Mouse (Mus musculus): ENCODE measurements around the gene Ttc23. TPM values are rescaled to one million over a fixed set of nuclear protein-coding genes. Genes with fewer than 3 reads are reported as not detected.

The Ttc23 gene
- polyA plus RNA-seq, 1 experiment: 2.2 TPM

DNA sequence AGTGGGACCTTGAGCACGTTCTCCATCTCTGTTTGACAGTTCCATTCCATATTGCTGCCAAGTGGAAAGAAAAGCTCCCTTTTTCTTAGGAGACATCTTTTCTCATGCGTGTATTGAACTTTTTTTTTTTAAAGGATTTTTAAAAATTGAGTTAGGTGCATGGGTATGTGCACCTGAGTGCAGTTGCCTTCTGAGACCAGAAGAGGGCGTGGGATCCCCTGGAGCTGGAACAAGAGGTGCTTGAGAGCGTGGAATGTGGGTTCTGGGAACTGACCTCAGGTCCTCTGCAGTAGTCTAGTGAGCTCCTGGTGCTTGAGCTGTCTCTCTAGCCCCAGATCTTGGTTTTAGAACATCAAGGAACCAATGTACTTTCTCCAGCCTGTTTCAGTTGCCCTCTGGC is 10.9 kb downstream of the Ttc23 start:
- no peak overlapping the region for H3K27ac ChIP-seq (ENCODE audit: insufficient read depth, low read depth, low read length)
- no peaks in the 10 kb centered on the region for H3K27me3 ChIP-seq (ENCODE audit: control insufficient read depth, insufficient read depth, low read length)
- no peaks in the 10 kb centered on the region; the same call in 1 of the 2 replicates for H3K4me1 ChIP-seq (ENCODE audit: control insufficient read depth, insufficient read depth, insufficient read length, low read length)
- TF ChIP-seq CTCF (IDR thresholded peaks at IDR 0.05; ENCODE audit: extremely low read depth, insufficient read length, insufficient replicate concordance, low read depth, low read length) (no peak), POLR2A (IDR thresholded peaks at IDR 0.05; ENCODE audit: low read depth, low read length) (no peak)
- 84% methylated on average over 4 of the region's 4 CpGs for WGBS
- H3K36me3 ChIP-seq (ENCODE audit: control insufficient read depth, insufficient read depth, low read length): peaks cover 4% of the 10 kb centered on the region
- H3K4me3 ChIP-seq (ENCODE audit: low read depth, low read length): no peak overlapping the region

DNA sequence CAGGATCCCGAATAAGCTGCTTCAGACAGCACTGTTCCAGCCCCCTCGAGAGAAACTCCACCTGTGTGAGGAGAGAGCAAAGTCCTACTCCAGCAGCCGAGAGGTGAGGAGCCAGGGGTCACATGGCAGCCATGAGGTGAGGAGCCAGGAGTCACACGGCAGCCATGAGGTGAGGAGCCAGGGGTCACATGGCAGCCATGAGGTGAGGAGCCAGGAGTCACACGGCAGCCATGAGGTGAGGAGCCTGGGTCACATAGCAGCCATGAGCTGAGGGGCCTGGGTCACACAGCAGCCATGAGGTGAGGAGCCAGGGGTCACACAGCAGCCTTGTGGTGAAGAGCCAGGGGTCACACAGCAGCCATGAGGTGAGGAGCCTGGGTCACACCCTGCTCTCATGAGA is 15.2 kb downstream of the Ttc23 start:
- no peaks in the 10 kb centered on the region for H3K27me3 ChIP-seq (ENCODE audit: control insufficient read depth, insufficient read depth, low read length)
- peaks cover 5% of the 10 kb centered on the region for H3K36me3 ChIP-seq (ENCODE audit: control insufficient read depth, insufficient read depth, low read length)
- TF ChIP-seq POLR2A (IDR thresholded peaks at IDR 0.05; ENCODE audit: low read depth, low read length) (no peak), CTCF (IDR thresholded peaks at IDR 0.05; ENCODE audit: extremely low read depth, insufficient read length, insufficient replicate concordance, low read depth, low read length) (no peak)
- WGBS: 50% methylated on average over 5 of the region's 5 CpGs
- H3K27ac ChIP-seq (ENCODE audit: insufficient read depth, low read depth, low read length): no peak overlapping the region
- no peak overlapping the region for H3K4me3 ChIP-seq (ENCODE audit: low read depth, low read length)
- H3K4me1 ChIP-seq (ENCODE audit: control insufficient read depth, insufficient read depth, insufficient read length, low read length): no peaks in the 10 kb centered on the region; the same call in 1 of the 2 replicates

DNA sequence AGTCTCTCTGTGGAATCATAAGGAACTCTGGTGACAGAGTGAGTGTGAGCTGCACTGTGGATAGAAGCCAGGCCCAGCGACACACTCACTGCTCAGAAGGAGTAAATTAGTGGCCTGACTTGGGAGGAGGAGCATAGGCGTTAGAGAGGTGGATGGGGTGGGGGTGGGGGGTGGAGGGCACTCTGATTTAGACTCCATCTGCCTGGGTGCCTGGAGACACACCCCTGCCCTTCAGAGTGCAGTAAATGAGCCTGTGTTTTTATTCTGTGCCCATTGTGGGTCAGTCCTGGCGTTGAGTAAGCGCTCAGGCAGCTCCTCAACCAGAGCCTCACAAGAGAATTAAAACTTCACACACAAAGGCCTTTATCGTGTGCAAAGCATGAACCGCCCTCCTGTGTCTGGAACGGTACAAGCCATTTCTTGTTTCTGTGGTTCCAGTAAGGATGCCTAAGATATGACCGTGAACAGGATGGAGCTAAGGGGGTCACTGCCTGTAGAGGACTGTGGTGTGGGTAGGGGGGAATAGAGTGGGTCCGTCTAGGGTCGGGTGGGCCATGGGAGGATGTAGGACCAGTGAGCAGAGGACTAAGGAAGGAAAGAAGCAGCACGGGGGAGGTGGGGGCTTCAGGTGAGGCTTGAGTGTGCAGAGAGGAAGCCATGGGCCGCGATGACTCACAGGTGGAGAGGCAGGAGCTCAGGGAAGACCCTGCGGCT is 16.9 kb downstream of the Ttc23 start:
- H3K4me3 ChIP-seq (ENCODE audit: low read depth, low read length): no peak overlapping the region
- TF ChIP-seq POLR2A (IDR thresholded peaks at IDR 0.05; ENCODE audit: low read depth, low read length) (no peak), CTCF (IDR thresholded peaks at IDR 0.05; ENCODE audit: extremely low read depth, insufficient read length, insufficient replicate concordance, low read depth, low read length) (no peak)
- no peaks in the 10 kb centered on the region for H3K27me3 ChIP-seq (ENCODE audit: control insufficient read depth, insufficient read depth, low read length)
- no peaks in the 10 kb centered on the region; the same call in 1 of the 2 replicates for H3K4me1 ChIP-seq (ENCODE audit: control insufficient read depth, insufficient read depth, insufficient read length, low read length)
- WGBS: 90% methylated on average over 14 of the region's 14 CpGs
- peaks cover 5% of the 10 kb centered on the region for H3K36me3 ChIP-seq (ENCODE audit: control insufficient read depth, insufficient read depth, low read length)
- H3K27ac ChIP-seq (ENCODE audit: insufficient read depth, low read depth, low read length): no peak overlapping the region

DNA sequence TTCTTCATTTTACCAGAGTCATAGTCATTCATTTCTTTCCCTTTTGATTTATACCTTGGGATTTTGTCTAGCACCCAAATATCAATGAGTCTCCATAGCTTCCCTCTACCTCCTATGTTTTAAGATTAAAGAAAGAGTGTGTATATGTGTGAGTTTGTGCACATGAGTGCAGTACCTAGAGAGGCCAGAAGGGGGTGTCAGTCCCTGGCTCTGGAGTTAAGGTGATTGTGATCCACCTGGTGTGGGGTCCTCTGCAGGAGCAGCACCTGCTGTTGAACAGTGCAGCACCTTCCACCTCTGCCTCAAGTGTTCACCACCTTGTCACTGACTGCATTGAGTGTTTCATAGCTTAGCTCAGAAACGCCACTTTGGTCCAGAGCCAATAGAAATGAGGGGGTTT is 23.8 kb downstream of the Ttc23 start:
- Histone ChIP-seq H3K27me3 (ENCODE audit: control insufficient read depth, insufficient read depth, low read length) (no peaks in the 10 kb centered on the region), H3K27ac (ENCODE audit: insufficient read depth, low read depth, low read length) (no peak overlapping the region), H3K4me3 (ENCODE audit: low read depth, low read length) (no peak overlapping the region), H3K36me3 (ENCODE audit: control insufficient read depth, insufficient read depth, low read length) (peaks cover 7% of the 10 kb centered on the region; the same call in 1 of the 2 replicates), H3K4me1 (ENCODE audit: control insufficient read depth, insufficient read depth, insufficient read length, low read length) (no peaks in the 10 kb centered on the region)
- WGBS: 87% methylated on average over 1 of the region's 1 CpGs
- peak; percentile 54; the same call in 1 of the 2 replicates for TF ChIP-seq CTCF (IDR thresholded peaks at IDR 0.05; ENCODE audit: extremely low read depth, insufficient read length, insufficient replicate concordance, low read depth, low read length)
- no peak for TF ChIP-seq POLR2A (IDR thresholded peaks at IDR 0.05; ENCODE audit: low read depth, low read length)

DNA sequence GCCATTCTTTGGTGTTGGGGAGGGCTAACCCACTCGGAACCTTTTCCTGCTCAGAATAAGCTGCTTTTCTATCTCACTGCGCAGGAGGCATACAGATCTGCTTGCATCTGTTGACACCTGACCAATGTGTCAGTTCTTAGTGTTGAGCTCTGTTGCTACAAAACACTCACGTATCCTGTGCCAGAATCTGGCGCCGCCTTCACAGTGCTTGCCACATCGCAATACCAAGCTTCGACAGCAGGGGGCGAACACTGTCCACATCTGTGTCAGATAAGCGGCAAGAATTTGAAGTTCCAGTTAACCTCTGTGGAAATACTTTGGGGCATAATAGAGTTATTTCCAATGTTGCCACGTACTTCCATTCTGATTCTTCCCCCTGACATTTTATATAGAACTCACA is 25.4 kb downstream of the Ttc23 start:
- Histone ChIP-seq H3K4me1 (ENCODE audit: control insufficient read depth, insufficient read depth, insufficient read length, low read length) (no peaks in the 10 kb centered on the region), H3K27me3 (ENCODE audit: control insufficient read depth, insufficient read depth, low read length) (no peaks in the 10 kb centered on the region), H3K36me3 (ENCODE audit: control insufficient read depth, insufficient read depth, low read length) (peaks cover 7% of the 10 kb centered on the region; the same call in 1 of the 2 replicates), H3K27ac (ENCODE audit: insufficient read depth, low read depth, low read length) (0 out of 2 replicates have a peak overlapping the region, but pooled peaks have one; percentile 1), H3K4me3 (ENCODE audit: low read depth, low read length) (no peak overlapping the region)
- TF ChIP-seq POLR2A (IDR thresholded peaks at IDR 0.05; ENCODE audit: low read depth, low read length): no peak
- peak; percentile 82; the same call in 1 of the 2 replicates for TF ChIP-seq CTCF (IDR thresholded peaks at IDR 0.05; ENCODE audit: extremely low read depth, insufficient read length, insufficient replicate concordance, low read depth, low read length)
- whole genome bisulfite sequencing: 9% methylated on average over 10 of the region's 10 CpGs

DNA sequence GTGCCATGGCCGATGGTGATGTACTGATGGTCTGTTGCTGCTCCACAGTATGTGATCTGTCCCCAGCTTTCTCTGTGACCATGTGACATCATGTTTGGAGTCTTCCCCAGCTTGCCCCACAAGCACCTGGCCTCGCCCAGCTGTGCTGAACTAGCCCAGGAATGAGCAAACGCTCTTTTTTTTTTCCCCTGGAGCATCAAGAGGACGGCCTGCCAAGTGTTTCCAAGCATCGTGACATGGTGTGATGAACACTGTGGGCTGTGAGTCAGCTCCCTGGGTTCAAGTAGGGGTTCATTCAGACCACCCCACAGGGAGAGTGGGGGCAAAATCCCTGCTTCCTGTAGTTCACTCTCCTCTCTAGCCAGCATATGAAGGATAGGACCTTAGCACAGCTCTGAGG is 26.4 kb downstream of the Ttc23 start:
- TF ChIP-seq CTCF (IDR thresholded peaks at IDR 0.05; ENCODE audit: extremely low read depth, insufficient read length, insufficient replicate concordance, low read depth, low read length) (no peak), POLR2A (IDR thresholded peaks at IDR 0.05; ENCODE audit: low read depth, low read length) (no peak)
- WGBS: 72% methylated on average over 5 of the region's 5 CpGs
- Histone ChIP-seq H3K27me3 (ENCODE audit: control insufficient read depth, insufficient read depth, low read length) (no peaks in the 10 kb centered on the region), H3K27ac (ENCODE audit: insufficient read depth, low read depth, low read length) (no peak overlapping the region), H3K4me3 (ENCODE audit: low read depth, low read length) (no peak overlapping the region), H3K36me3 (ENCODE audit: control insufficient read depth, insufficient read depth, low read length) (peaks cover 7% of the 10 kb centered on the region; the same call in 1 of the 2 replicates), H3K4me1 (ENCODE audit: control insufficient read depth, insufficient read depth, insufficient read length, low read length) (no peaks in the 10 kb centered on the region)

DNA sequence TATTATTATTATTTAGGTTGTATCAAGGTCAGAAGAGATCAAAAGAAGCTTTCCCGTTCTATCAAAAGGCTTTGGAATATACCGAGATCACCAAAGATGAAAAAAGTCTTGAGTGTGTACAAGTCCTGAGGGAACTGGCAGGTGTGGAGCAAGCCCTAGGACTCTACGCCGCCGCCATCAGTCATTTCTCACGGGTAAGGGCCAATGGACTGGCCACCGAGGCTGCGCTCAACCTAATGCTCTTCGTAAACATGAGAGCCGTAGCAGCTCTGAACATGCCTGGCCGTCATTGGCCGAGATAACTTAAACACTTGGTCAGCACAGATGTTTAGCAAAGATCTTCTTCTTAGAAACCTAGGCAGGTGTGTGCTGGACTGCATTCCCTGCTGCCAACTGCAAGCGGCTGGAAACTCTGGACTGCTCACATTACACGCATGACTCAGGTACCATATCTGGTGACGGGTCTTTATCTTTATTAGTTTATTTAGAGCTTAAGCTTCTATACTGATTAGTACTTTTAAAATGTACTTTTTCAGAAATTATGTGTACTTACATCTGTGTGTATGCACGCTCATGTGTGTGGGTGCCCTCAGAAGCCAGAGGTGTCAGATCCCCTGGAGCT is 31.8 kb downstream of the Ttc23 start:
- Histone ChIP-seq H3K36me3 (ENCODE audit: control insufficient read depth, insufficient read depth, low read length) (peaks cover 2% of the 10 kb centered on the region; the same call in 1 of the 2 replicates), H3K4me1 (ENCODE audit: control insufficient read depth, insufficient read depth, insufficient read length, low read length) (no peaks in the 10 kb centered on the region), H3K27ac (ENCODE audit: insufficient read depth, low read depth, low read length) (no peak overlapping the region), H3K27me3 (ENCODE audit: control insufficient read depth, insufficient read depth, low read length) (no peaks in the 10 kb centered on the region), H3K4me3 (ENCODE audit: low read depth, low read length) (no peak overlapping the region)
- TF ChIP-seq POLR2A (IDR thresholded peaks at IDR 0.05; ENCODE audit: low read depth, low read length) (no peak), CTCF (IDR thresholded peaks at IDR 0.05; ENCODE audit: extremely low read depth, insufficient read length, insufficient replicate concordance, low read depth, low read length) (no peak)
- 71% methylated on average over 16 of the region's 16 CpGs for WGBS
